Mouse (Mus musculus): Measurements from ENCODE around the gene Atp2a2.

GRCm38 (mm10) chr5:122520254-122521129 lies 18.5 kb upstream of the Atp2a2 start:
- TF ChIP-seq CTCF (IDR thresholded peaks at IDR 0.05; ENCODE audit: low read depth, low read length) = no peak
- TF ChIP-seq POLR2A (IDR thresholded peaks at IDR 0.05; ENCODE audit: extremely low read depth, insufficient read depth, low read length) = no peak

Data from liver, adult 2 months (tissue).